Mouse (Mus musculus) right cerebral cortex, postnatal 25 days (tissue): Measurements from ENCODE around the gene Ttc34.

ENCODE experiments used
- DNase-seq: peaks from one replicate; pipeline ENCODE4 v3.0.0; 2022

The Ttc34 gene

DNA sequence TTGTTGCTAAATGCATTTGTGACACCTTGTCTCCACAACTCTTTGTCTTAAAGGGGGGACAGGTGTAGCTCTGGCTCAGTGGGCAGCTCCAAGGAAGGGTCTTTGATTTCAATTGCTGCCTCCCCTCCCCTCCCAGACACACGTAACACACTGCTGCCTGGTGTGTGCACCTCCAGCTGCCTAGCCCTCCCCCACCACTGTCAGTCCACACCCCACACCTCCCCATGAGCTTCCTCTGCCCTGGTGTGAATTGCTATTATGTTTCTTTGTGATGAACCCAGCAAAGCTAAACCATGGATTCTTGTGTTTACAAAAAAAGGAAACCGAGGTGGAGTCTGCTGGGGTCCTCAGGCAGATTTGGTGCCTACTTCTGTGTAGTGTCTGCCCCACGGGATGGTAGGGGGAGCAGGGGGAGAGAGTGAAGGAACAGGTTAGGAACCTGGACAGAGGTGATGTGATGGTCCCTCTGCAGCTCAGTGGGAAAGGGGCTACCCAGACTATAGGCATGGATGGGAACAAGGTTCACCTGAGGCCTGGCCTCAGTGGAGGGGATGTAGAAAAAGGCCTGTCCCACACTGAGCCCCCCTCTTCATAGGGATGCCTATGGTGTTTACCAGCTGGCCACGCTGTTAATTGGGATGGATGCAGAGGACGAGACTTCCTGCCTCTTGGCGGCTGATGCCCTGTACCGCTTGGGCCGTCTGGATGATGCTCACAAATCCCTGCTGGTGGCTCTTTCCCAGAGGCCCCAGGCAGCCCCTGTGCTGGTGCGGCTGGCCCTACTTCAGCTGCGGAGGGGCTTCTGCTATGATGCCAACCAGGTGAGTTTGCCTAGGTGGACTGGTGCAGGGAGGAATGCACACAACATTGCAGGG lies 20.3 kb downstream of the Ttc34 start:
- DNase-seq = no peak

DNA sequence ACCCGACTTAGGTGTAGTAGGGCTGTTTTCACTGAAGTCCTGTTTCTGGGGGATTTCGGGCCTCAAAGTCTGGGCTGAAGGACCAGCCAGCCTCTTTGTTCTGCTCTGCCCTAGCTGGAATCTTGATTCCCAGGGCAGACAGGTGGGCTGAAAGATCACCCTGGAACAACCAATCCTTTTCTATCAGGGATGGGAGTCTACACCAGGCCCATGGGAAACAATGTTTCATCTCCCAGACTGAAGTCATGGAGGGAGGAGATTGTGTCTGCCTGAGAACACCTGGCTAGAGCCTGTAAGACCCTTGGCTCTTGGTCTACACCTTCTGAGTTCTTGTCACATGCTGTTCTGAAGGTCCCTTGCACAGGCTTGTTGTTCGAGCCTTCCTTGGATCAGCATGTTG lies 21.3 kb downstream of the Ttc34 start:
- DNase-seq = no peak

DNA sequence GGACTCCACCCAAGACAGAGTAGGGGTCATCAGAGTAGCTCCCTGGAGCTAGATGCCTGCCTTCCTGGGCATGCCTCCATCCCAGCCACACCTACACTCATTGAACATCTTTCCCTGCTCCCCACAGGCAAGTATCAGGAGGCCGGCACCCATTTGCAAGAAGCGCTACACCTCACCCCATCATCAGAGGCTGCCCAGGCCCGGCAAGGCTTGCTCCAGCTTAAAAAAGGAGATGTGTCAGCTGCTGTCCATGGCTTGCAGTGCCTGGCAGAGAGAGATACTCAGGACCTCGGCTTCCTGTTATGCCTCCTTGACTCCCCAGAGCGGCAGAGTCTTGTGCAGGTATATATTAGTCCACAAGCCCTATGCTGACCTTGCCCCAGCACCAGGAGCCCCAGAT lies 24.7 kb downstream of the Ttc34 start:
- no peak for DNase-seq

DNA sequence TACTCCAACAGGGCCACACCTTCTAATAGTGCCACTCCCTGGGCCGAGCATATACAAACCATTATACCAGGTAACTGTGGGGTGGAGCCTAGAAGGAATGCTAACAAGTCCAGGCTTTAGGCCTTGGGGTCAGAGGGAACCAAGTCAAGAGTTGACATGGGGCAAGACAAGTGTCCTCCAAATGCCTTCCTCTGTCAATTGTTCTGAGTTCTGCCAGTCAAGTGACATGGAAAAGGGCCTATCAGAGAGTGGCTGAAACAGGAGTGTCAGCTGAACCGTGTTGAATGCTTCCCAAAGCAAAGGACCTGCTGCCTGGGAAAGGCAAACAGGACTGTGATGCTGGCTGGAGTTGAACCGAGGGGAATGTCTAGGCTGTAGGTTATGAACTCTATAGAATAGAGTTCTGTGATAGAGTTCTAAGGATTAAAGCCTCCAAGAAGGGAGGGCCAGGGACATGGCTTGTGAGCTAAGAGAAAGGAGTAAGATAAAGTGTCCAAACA lies 26.2 kb downstream of the Ttc34 start:
- no peak for DNase-seq

GRCm38 (mm10) chr4:154864271-154864771 lies 27.1 kb downstream of the Ttc34 start:
- DNase-seq = peak; percentile 84

DNA sequence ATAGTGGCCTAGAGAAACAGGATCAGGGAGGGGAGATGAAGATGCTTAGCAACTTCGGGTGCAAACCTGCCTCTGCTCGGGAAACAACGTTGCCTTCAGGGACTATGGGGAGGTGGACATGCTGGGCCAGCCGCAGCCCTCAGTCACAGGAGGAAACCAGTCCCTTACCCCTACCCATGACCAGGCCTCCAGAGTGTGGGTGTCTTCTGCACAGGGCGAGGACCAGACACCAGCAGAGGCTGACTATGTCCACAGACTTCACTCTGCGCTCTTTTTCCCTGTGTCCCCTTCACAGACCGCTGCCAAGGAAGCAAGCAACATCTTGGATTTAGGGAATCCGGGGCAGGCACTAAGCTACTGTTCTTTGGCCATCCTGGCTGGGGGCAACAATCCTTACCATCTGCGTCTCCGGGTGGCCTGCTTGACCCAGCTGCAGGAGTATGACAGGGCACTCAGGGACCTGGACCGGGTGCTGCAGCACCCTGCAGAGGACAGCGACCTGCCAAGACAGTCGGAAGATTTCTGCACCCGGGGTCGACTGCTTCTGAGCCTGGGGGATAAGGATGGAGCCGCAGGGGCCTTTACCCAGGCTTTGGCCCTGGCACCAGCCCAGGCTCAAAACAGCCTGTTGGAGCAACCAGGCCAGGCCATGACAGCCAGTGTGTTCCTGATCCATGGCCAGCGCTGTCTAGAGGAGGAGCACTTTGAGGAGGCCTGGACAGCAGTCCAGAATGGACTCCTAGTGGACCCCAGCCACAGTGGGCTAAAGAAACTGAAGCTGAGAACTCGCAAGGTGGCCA lies 27.9 kb downstream of the Ttc34 start:
- DNase-seq = no peak

GRCm38 (mm10) chr4:154866391-154866790 lies 29.1 kb downstream of the Ttc34 start:
- DNase-seq = no peak

GRCm38 (mm10) chr4:154867257-154867656 lies 30.0 kb downstream of the Ttc34 start:
- DNase-seq = no peak

DNA sequence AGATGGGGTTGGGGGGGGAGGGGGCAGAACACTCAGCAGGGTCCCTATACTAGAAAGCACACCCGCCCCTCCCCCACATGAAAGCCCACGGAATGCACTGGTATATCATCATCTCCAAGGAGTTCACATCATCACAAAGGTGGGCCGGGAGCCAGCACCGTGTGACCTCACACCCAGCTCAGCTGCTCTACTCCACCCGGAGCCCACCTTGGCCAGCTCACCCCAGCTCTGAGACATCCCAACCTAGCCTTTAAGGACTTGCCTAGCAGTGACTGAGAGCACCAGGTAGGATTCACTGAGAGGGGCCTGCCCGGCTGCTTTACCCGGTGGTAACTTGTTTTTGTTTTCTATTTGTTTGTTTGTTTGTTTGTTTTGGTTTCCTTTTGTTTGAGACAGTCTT lies 32.2 kb downstream of the Ttc34 start, which contains the start of gene Mmel1:
Gene Mmel1, plus strand, starts transcription at position 146 of the 400 bp plus-strand sequence.
- DNase-seq = no peak

GRCm38 (mm10) chr4:154870721-154871120 lies 33.5 kb downstream of the Ttc34 start:
- DNase-seq = no peak

- no peak for DNase-seq
These were observed 34.5 kb downstream of the Ttc34 start for GRCm38 (mm10) chr4:154871757-154872251.

DNA sequence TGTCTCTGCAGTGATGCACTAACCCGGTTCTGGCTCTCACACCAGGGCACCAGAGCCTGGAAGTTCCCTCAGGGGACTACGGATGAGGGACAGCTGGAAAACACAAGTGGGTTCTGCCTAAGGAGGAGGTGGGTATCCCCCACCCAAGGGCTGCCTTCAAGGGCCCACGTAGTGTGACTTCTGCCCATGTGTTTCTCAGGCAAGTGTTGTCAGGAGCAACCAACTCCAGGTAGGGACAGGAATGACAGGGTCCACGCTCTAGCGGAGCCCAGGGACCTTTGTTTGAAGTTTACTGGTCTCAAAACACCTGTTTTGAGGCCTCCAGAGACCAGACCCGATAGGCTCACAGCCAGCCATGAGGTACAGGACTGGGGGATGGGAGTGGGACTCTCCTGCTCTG lies 35.9 kb downstream of the Ttc34 start:
- no peak for DNase-seq

DNA sequence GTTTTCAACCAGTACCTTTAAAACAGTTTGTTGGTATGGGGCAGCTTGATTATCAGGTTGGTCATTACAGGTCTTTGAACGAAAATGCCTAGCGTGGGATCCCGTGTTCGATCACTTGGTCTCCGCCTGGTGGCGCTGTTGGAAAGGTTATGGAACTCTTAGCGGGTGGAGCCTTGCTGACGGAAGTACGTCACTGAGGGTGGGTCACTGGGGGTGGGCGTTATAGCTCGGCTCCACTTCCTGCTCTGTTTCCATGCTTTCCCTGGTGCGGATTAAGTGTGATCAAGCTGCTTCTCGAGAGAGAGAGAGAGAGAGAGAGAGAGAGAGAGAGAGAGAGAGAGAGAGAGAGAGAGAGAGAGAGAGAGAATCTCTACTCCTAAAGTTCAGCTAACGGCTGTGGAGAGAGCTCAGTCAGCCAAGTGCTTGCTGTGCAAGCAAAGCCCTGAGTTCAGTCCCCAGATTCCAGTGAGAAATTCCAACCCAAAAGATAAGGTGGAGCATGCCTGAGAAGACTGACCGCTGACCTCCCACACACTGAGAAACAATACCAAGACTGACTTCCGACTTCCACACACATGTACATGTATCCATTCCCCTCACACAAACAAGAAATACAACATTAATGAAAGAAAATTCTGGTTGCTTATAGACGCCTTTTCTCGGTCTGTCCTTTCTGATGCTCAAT lies 40.7 kb downstream of the Ttc34 start:
- peak; percentile 80 for DNase-seq

GRCm38 (mm10) chr4:154880730-154881129 lies 43.5 kb downstream of the Ttc34 start:
- DNase-seq = no peak

DNA sequence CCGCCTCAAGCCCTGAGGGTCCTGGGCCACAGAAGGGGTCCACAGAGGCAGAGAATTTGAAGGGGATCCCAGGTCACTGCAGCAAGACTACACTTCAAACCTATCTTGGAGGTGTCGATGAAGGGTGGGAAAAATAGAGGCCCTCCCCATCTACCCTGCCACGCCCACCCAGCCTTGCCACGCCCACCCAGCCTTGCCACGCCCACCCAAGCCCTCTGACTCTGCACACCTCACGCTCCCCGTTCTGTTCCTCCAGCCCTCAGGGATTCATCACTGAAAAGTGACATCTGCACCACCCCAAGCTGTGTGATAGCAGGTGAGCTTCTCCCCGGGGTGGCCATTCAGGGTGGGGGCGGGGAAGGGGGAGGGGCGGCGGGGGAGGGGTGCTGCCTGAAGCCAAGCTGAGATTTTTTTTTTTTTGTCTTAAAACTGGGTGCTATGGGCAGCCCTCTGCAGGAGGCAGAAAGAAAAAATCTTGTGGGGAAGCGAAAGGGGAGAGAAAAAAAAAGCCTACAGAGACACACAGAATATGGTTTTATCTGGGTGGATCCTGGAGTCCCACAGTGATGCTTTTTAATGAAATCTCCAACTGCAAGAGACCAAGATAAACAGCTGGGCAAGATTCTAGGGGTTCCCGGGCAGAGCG lies 44.9 kb downstream of the Ttc34 start:
- no peak for DNase-seq

DNA sequence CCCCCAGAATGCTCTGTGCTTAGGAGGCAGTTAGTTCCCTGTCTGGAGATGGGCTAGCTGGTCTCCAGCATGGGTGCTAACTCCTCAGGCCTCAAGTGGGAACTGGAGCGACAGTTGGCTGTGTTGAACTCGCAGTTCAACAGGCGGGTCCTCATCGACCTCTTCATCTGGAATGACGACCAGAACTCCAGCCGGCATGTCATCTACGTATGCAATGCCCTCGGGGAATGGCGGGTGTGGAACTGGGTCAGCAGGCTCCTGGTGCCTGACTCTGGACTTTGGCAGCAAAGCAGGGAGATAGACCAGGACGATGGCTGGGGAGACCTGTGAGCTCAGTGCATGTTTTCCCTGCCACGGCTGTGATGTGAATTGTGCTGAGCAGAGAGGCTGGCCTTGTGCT lies 48.2 kb downstream of the Ttc34 start:
- no peak for DNase-seq

DNA sequence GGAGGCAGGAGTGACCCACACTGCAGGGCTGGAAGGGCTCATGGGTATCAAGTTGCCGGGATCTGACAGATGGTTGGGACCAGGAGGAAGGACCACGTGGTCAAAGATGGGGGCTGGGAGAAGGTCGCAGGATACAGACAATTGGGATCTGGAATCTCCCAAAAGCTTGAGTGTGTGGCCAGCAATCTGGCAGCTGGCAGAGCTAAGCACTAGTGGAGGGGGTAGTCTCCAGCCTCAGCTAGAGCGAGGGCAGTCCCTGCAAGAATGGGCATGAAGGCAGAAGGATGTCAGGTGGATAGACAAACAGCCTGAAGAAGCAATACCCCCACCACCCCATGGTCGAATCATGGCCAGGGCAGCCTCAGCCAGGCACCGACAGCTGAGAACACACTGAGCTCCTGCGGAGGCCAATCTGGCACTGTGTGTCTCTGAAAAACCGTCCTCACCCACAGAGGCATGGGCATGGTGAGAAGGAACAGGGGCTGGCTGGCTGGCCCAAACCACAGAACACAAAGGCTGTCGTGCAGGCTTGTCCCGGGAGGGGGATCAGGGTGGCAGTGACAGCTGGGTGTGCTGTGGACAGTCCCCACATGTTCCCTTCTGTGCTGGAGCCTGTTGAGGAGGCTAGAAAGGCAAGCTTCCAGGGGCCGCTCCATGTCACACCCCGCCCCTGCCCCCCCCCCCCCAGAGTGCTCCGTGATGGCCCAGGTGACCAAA lies 49.8 kb downstream of the Ttc34 start:
- DNase-seq = no peak

DNA sequence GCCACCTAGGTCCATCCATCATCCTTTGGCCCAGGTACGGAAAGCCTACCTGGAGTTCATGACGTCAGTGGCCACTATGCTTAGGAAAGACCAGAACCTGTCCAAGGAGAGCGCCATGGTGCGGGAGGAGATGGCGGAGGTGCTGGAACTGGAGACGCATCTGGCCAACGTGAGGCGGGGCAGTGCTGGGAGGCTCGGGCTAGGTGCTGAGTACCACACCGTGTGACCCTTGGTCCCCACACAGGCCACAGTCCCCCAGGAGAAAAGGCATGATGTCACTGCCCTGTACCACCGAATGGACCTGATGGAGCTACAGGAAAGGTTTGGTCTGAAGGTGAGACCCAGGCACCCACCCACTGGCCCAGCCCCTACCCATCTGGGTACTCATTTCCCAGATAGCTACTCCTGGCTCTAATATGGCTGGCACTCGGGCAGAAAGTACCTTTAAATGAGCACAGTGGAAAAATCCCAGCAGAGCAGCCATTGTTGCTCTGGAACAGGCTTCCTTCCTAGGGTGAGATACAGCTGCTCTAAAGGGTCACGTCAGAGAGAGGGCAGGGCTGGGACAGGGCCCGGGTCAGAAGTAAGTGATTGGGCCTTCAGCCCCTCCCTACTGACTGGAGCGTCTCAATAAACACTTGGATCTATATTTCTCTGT lies 50.5 kb downstream of the Ttc34 start:
- no peak for DNase-seq

DNA sequence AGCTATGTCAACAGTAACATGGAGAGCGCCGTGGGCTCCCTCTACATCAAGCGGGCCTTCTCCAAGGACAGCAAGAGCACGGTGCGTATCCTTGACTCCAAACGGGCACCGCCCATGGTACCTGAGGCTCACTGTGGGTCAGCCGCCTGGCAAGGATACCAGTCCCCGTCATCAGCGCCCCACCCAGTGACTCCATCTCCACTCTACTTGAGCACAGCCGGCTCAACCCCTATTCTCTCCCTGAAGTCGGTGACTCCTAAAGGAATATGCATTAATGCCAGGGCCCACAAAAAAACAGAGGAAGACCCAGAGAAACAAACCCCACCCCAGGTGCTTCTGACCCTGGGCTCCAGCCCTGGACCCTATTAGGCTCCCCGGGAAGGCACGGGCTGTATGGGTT lies 53.6 kb downstream of the Ttc34 start:
- DNase-seq = no peak

- no peak for DNase-seq
These were observed 58.3 kb downstream of the Ttc34 start for GRCm38 (mm10) chr4:154895549-154895948.
